Mouse (Mus musculus): ENCODE data around the gene Gm20708.
"Not testable (repeated sequence)": the region's sequence is repeated elsewhere in the genome, so short reads cannot be mapped to it uniquely, and the experiment has no call there.

Gm20708 gene

DNA sequence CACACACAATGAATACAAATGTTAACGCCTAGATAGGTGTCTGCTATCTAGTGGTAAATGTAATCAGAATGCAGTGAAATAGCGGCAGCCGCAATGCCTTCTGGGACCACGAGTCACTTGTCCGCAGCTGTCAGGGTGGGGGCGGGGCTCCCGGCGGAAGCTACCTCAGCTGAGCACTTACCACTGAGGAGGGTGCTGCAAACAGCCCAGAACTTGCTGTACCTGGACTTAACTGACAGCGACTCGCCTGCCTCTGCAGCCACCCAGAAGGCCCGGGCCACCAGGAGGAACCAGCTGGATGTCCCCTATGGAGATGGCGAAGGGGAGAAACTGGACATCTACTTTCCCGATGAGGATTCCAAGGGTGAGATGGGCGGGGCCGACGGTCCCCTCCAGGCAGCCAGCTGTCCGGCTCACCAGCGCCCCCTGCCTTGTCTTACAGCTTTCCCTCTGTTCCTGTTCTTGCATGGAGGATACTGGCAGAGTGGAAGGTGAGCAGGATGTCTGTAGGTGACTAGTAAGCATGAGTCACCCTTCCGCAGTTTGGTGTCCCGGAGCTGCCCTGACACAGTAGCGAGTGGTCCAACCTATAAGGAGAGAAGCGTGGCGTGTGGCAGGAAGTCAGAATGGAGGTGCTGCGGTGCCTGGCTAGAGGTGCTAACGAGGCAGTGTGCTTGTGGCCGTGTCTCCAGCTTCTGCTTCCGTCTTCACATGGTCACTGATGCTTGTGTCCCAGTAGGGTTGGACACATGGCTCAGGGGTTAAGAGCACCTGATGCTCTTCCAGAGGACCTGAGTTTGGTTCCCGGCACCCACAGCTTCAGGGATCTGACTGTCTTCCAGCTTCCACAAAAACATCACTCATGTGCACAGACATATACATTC, 22.9 kb downstream of the Gm20708 start:
- DNase-seq (ENCODE audit: low read depth, low spot score) = peak; percentile 97

DNA sequence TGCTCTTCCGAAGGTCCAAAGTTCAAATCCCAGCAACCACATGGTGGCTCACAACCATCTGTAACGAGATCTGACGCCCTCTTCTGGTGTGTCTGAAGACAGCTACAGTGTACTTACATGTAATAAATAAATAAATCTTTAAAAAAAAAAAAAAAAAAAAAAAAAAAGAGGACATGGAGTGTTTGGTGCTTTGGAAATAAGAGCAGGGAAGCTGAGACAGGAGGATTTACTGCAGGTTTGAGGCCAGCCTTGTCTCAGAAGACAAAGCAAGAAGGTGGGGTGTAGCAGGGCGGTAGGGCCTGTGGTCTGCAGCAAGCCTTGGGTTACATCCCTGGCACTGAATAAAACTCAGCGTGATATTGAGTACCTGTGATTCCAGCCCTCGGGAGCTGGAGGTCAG, 24.0 kb downstream of the Gm20708 start:
- not testable (repeated sequence) for DNase-seq (ENCODE audit: low read depth, low spot score)

DNA sequence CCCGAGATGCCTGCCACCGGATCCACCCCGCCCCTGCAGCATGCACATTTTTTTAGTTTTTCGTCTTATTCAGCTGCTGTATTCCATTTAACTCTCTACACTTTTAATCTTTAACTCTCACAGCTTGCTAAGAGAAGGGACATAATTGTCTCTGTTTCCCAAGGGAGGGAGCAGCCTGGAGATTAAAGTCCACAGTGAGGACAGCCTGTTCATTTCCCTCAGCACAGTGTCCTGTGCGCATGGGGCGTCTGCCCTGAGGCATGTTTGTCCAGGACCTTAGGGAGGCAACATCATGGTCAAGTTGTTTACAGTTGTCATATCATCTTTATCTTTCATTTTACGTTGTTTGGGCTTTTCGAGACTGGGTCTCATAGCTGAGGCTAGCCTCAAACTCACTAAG, 24.6 kb downstream of the Gm20708 start:
- no peak for DNase-seq (ENCODE audit: low read depth, low spot score)

DNA sequence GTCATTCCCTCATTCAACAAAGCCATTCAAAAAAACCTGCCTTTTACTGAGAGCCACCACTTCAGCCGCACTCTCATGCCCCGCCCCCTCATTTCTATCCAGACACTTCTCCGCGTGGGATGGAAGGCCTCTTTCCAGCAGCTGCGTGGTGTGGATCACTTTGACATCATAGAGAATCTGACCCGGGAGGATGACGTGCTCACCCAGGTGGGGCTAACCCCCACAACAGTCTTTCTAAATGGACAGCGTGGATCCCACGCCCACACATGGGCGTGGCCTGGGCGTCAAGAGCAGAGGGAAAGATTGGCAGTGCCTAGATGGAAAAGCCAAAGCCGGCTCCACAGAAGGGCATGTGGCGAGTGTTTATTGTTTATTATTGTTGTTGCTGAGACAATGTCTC, 26.8 kb downstream of the Gm20708 start:
- peak; percentile 73 for DNase-seq (ENCODE audit: low read depth, low spot score)

DNA sequence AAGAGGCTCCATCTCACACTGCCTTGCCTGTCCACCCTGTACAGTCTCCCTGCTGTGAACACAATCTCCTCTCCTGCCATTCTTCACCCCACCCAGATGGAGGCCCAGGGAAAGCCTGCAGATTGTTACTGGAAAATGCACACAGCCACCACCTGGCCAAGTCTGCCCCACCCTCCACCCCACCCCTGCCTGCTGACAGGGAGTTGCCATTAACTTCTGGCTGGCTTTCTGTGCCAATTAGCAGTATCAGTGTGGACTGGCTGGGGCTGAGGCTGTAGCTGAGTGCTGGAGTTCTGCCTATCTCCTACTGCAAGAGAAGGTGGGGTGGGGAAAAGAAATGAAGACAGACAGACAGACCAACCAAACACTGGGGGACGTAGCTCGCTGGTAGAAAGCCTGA, 29.1 kb downstream of the Gm20708 start:
- DNase-seq (ENCODE audit: low read depth, low spot score) = no peak

DNA sequence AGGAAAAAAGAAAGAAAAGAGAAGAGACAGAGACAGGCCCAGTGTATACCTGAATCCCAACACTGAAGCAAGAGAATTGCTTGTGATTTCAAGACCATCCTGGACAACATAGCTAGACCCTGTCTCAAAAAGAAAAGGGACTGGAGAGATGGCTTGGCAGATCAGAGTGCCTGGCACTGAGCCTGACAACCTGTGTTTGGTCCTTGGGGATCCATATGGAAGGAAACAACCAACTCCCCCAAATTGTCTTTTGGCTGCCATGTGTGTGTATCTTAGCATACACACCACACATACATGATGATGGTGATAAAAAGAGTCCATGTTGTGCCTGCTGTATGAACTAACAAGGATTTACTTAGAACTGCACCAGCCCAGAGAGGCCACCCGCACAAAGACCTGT, 29.6 kb downstream of the Gm20708 start:
- no peak for DNase-seq (ENCODE audit: low read depth, low spot score)

DNA sequence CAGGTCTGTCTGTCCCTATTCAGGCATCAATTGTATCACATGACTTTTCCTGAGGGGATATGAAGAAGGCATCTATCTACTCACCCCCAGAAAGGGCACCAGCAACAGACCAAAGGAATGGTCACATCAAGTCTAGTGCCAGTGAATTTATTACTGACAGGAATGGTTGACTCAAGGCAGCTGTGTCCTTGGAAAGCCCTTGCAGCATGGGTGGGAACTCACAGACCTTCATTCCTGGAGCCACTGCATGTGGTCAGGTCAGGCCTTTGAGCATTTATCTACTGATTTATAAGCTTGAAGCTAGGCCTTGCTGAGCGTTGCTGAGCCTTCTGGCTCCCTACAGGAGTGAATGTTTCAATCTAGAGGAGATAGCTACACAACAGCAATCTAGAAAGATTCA, 31.4 kb downstream of the Gm20708 start:
- DNase-seq (ENCODE audit: low read depth, low spot score) = no peak

DNA sequence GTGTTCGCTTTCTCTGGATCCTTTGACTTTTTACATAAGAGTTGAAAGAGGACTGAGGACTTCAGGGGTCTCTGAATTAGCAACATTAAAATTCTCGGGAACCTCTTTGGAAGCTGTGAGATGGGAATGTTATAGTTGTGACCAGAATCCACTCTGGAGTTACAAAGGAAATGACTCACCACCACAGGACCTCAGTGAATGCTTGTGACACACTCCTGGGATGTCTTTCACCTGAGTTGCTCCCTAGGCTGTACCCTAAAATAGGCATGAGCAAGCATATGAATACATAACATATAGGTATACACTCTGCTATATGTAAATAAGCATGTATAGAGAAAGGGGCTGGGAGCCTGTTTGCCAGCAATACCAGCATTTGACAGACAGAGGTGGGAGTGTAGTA, 34.0 kb downstream of the Gm20708 start:
- no peak for DNase-seq (ENCODE audit: low read depth, low spot score)

DNA sequence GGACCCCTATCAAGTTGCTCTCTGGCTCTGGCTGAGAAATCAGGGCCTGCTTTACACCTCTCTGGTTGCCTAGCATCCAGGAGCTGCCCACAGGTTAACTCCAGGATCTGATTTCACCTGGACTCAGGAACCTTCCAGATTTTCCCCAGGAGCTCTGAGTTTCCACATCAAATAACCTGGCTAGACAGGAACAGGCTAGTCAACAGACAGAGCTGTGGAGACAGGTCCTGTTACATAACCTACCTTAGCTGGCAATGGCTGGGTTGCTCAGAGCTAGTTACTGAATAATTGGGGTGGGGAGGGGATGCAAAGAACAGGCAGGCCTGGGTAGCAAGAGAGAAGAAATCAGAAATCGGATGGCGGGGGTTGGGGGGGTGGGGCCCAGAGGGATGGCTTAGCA, 35.5 kb downstream of the Gm20708 start:
- no peak for DNase-seq (ENCODE audit: low read depth, low spot score)

DNA sequence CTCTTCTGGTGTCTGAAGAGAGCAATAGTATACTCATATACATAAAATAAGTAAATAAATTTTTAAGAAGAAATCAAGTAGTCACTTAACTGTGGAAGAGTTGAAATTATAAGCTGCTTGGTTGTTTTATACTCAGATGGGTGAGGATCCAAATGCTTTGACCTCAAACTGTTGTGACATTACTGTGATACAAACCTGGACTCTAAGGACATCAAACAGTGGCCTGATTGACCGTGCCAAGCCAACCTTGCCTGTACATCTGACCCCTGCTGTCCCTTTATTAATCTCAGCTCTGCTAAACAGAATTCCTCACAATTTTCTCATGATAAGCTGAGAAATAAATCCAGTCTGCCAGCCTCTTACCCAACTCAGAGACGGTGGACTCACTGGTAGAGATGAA, 36.2 kb downstream of the Gm20708 start:
- no peak for DNase-seq (ENCODE audit: low read depth, low spot score)

DNA sequence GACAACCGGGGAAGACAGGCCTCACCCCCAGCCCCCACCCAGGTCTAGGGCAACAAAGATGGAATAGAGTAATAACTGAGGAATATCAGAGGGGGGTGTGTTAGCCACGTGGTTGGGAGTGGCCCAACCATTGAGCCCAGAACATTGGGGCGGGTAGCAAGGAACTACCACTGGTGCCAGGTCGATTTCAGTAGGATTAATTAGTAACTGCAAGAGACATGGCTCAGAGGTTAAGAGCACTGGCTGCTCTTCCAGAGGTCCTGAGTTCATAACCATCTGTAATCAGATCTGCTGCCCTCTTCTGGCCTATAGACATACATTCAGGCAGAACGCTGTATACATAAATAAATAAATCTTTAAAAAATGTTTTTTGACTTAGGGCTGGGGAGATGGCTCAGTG, 37.2 kb downstream of the Gm20708 start:
- DNase-seq (ENCODE audit: low read depth, low spot score) = no peak

DNA sequence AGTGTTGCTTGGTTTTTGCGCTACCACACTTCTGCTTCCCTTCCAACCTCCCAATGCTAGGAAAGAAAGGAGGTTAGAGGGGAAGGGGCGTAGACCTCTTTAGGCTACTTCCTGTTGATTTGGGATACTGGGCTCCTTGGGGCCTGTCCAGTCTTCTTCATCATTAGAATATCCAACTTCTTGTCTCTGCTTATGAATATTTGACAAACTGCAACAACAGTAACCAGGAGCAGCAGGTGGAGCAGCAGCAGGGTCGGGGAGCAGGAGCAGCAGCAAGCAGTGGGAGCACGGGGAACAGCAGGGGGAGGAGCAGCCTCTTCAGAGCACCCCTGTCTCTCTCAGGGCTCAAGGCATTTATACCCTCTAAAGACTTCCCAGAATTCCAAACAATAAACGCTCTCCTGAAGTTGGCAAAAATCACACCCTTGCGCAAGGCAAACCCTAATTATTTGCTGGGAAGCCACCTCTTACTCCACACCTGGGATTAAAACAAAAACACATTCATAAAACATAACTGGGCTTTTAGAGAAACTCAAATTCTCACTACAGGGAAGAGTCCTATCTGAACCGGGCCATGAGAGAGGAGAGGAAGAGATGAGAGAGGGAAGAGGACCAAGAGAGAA, 38.2 kb downstream of the Gm20708 start:
- no peak for DNase-seq (ENCODE audit: low read depth, low spot score)

DNA sequence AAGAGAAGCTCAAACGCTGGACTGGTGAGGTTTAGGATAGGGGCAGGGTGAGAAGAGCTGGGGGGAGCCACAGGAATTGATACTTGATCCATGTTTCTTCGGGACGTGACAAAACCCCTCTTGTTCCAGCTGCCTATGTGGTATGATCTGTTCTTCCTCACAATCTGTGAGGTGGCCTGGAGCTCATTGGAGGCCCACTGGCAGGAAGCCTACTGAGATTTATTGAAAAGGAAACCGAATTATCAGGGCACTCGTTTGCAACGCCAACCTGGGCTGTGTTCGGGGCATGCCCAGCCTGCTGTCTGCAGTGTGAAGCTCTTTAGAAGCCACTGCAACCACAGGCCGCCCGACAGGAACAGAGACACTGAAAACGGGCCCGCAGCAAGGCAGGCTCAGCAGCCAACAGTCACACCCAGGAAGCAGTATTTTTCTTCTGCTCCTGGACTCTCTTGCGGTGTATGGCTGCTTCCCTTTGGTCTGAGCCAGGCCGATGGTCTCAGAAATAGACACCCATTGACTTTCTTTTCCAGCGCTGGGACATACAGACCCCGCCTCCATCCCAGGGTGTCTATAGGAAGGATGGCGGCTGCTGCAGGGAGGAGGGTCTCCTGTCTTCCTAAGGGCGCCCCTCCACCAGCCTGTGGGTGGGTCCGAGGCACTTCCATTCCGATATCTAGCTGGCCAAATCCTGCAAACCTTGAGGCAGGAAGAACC, 39.0 kb downstream of the Gm20708 start:
- DNase-seq (ENCODE audit: low read depth, low spot score) = no peak

DNA sequence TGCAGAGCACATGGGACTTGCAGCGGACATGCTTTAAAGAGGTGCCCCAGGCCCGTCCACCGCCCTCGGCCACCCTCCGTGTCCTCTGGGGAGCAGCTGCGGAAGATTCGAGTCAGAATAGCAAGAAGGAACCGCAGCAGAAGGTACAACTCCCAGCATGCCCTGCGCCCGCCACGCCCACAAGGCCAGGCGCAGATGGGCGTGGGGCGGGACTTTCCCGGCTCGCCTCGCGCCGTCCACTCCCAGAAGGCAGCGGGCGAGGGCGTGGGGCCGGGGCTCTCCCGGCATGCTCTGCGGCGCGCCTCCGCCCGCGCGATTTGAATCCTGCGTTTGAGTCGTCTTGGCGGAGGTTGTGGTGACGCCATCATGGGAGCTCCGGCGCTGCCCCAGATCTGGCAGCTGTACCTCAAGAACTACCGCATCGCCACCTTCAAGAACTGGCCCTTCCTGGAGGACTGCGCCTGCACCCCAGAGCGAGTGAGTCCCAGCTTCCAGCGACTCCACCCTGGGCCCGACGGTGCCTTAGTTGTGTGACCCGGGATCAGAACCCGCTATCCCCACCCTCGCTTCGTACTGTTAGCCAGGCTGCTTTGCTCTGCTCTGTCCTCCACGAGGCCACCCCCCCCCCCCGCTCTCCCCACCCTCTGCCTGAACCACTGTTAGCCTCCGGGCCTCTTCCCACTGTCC, 39.7 kb downstream of the Gm20708 start, which contains the start of gene Birc5:
Gene Birc5, plus strand, starts transcription at position 267 of the 687 bp plus-strand sequence.
- DNase-seq (ENCODE audit: low read depth, low spot score) = peak; percentile 97

DNA sequence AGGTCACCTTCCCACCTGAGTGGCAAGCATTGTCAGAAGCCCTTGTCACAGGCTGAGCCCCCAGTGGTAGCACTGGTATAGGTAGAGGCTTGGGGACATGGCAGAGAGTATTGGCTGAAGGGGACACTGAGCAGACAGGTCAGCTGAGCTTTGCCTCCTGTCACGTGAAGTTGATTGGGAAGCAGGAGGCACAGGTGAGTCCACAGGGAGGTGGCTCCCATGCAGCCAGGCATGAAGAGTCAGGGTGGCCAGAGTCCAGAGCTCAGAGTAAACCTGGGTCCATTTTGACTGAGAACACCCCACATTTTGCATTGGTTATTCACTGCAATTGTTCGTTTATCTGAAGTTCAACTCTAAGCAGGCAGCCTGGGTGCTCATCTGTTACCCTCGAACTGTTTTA, 43.4 kb downstream of the Gm20708 start:
- DNase-seq (ENCODE audit: low read depth, low spot score) = no peak

DNA sequence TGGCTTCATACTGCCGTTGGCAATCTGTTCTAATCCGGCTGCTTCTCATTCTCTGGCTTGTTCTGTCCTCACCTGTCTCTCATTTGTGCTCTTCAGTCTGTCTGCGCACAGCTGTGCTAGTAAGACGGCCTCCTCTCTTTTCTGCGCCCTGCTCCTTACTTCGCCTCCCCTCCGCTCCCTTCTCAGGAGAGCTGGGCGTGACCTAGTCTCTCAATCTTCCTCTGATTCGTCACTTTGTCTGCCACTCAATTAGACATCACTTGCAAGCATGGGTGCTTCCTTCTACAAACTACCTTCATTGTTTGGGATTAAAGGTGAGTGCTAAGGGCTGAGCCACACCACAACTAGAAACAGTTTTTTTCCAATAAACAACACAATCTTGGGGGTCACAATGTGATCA, 44.8 kb downstream of the Gm20708 start:
- DNase-seq (ENCODE audit: low read depth, low spot score) = no peak

DNA sequence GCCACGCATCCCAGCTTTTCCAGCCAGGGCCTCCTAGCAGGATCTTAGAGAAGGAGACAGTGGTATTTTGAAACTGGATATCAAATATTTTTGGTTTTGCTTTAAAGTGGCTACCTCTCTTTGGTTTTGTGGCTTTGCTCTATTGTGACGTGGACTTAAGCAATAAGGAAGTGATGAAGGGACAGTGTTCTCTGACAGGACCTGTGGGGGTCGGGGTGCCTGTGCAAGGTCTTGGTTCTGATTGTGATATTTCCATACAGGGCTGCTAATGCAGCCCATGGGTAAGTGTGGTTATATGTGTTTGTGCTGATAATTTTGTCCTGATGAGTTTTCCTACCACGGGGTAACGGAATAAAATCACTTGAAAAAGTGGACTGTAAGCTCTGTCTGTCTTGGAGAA, 45.9 kb downstream of the Gm20708 start:
- DNase-seq (ENCODE audit: low read depth, low spot score) = no peak

DNA sequence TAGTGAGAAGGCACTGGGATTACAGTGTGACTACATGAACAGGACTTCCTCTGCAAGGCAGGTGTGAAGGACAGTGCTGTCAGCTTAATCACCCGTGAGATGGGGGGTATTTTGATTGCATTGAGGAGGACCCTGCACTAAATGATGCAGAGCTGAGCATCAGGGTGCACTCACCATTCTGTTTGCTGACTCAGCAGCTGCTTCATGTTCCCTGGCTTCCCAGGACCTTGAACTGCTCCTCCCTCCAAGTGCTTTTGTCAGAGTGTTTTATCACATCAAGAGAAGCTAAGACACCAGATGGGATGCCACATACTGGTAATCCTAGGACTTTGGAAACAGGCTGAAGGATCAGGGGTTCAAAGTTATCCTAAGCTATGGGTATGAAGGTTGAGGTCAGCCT, 46.5 kb downstream of the Gm20708 start:
- no peak for DNase-seq (ENCODE audit: low read depth, low spot score)

DNA sequence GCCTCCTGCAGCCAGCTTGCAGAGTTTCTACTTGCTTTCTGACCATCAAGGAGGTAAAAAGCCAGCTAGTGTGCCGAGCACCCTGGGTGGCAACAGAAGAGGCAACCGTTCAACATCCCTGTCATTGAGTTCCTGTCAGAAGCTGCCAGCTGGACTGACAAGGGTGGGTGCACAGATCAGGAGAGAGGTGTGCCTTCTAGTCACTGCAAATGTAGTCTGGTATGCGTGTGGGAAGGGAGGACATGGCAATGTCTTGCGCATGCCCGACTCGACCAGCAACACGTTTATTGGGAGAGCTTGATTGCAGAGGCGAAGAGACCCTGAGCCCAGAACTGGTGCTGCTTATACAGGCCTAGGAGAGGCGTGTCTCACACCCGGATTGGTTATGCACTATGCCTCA, 48.0 kb downstream of the Gm20708 start:
- no peak for DNase-seq (ENCODE audit: low read depth, low spot score)

DNA sequence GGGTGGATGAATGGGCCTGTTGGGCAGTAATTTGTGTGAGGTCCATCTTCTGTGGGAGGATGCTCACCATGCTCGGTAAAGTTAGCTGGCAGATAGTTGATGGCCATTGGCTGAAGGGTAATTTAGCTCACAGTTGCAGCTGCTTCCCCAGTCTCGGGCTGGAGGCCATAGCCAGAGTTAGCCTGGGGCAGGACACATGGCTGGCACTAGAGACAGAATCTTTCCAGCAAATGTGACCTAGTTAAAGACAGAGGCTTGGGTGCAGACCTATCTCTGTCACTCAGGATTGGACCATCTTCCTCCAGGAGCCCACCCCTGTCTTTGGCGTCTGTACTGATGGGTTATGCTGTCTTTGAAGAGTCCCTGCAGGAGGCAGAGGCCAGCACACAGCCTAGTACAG, 48.9 kb downstream of the Gm20708 start:
- no peak for DNase-seq (ENCODE audit: low read depth, low spot score)

DNA sequence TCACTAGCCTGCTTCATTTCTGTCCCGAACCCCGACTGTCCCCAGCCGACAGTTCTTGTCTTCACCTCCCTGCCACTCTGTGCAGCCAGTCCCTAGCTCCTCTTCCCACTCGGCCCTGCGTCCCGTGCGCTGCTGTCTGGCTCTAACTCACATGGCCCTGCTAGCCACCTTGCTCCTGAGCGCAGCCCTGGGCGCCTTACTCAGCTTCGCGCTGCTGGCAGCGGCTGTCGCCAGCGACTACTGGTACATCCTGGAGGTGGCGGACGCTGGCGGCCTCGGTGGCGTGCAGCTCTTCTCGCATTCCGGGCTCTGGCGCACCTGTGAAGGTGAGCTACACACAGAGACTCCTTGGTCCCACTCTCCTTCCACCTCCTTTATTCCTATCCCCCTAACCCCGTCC, 51.1 kb downstream of the Gm20708 start, which contains the start of gene Tmem235:
Gene Tmem235, plus strand, starts transcription at position 152 of the 400 bp plus-strand sequence.
- no peak for DNase-seq (ENCODE audit: low read depth, low spot score)
